Mouse (Mus musculus): ENCODE measurements around the gene Nudcd3. TPM values are rescaled to one million over a fixed set of nuclear protein-coding genes. Genes with fewer than 3 reads are reported as not detected.

Gene Nudcd3
- total and polyA plus RNA-seq, 3 experiments, result 33.3 to 50.5 TPM; not detected in 1

GRCm38 (mm10) chr11:6216834-6217233, 16.6 kb upstream of the Nudcd3 start:
- no peaks in the 10 kb centered on the region for H3K79me2 ChIP-seq (ENCODE audit: control insufficient read depth, insufficient read depth, low read length, poor library complexity)
- H3K27me3 ChIP-seq (ENCODE audit: control insufficient read depth in 1 of 2, insufficient read depth in 2 of 2, low read length in 2 of 2), result peaks cover 0 to 1% of the 10 kb centered on the region in 2 experiments; a peak in 2 of 4 replicates
- TF ChIP-seq MYC (IDR thresholded peaks at IDR 0.05; ENCODE audit: low read depth, low read length) (no peak), CHD2 (IDR thresholded peaks at IDR 0.05; ENCODE audit: low read length) (no peak), CHD1 (IDR thresholded peaks at IDR 0.05; ENCODE audit: low read depth, low read length) (no peak), TAL1 (IDR thresholded peaks at IDR 0.05; ENCODE audit: low read length) (no peak), TBP (IDR thresholded peaks at IDR 0.05; ENCODE audit: low read depth, low read length) (no peak), RAD21 (IDR thresholded peaks at IDR 0.05; ENCODE audit: low read depth, low read length) (no peak), MXI1 (IDR thresholded peaks at IDR 0.05; ENCODE audit: low read depth, low read length) (no peak), UBTF (IDR thresholded peaks at IDR 0.05; ENCODE audit: borderline replicate concordance, insufficient read depth, low read depth, low read length) (no peak), ZKSCAN1 (IDR thresholded peaks at IDR 0.05; ENCODE audit: low read depth, low read length) (no peak)
- no peaks in the 10 kb centered on the region for H3K36me3 ChIP-seq (ENCODE audit: control insufficient read depth in 1 of 2, insufficient read depth in 2 of 2, low read length in 2 of 2)
- no peaks in the 10 kb centered on the region for H3K9me3 ChIP-seq (replicated peaks; ENCODE audit: insufficient read depth, low read length)
- no peaks in the 10 kb centered on the region for H3K4me1 ChIP-seq (ENCODE audit: control insufficient read depth in 1 of 2, insufficient read depth in 2 of 2, low read length in 2 of 2)
- H3K27ac ChIP-seq (ENCODE audit: control insufficient read depth, low read depth, low read length), result no peak overlapping the region
- DNase-seq (ENCODE audit: low read depth, low spot score), result peak; percentile 20
- no peak overlapping the region for H3K4me3 ChIP-seq (ENCODE audit: control insufficient read depth in 1 of 2, insufficient read depth in 1 of 2, low read depth in 2 of 2, low read length in 2 of 2)
- H3K9ac ChIP-seq (ENCODE audit: control insufficient read depth, low read depth, low read length, poor library complexity, severe bottlenecking), result no peak overlapping the region

- Histone ChIP-seq H3K27ac (ENCODE audit: control insufficient read depth, low read depth, low read length) (no peak overlapping the region), H3K4me3 (ENCODE audit: control insufficient read depth in 1 of 2, insufficient read depth in 1 of 2, low read depth in 2 of 2, low read length in 2 of 2) (no peak overlapping the region), H3K9me3 (replicated peaks; ENCODE audit: insufficient read depth, low read length) (no peaks in the 10 kb centered on the region), H3K4me1 (ENCODE audit: control insufficient read depth in 1 of 2, insufficient read depth in 2 of 2, low read length in 2 of 2) (no peaks in the 10 kb centered on the region), H3K79me2 (ENCODE audit: control insufficient read depth, insufficient read depth, low read length, poor library complexity) (no peaks in the 10 kb centered on the region), H3K27me3 (ENCODE audit: control insufficient read depth in 1 of 2, insufficient read depth in 2 of 2, low read length in 2 of 2) (peaks cover 2 to 8% of the 10 kb centered on the region in 2 experiments), H3K36me3 (ENCODE audit: control insufficient read depth in 1 of 2, insufficient read depth in 2 of 2, low read length in 2 of 2) (no peaks in the 10 kb centered on the region), H3K9ac (ENCODE audit: control insufficient read depth, low read depth, low read length, poor library complexity, severe bottlenecking) (no peak overlapping the region)
- TF ChIP-seq ELF1 (IDR thresholded peaks at IDR 0.05; ENCODE audit: low read depth, low read length) (no peak), CTCF (IDR thresholded peaks at IDR 0.05 in 2 of 3, conservative IDR thresholded peaks at IDR 0.05 in 1 of 3; ENCODE audit: control insufficient read depth in 1 of 3, insufficient read depth in 1 of 3, low read depth in 2 of 3, low read length in 3 of 3, poor library complexity in 1 of 3, severe bottlenecking in 1 of 3) (no peak), MAZ (IDR thresholded peaks at IDR 0.05; ENCODE audit: low read depth, low read length) (no peak), CHD1 (IDR thresholded peaks at IDR 0.05; ENCODE audit: low read depth, low read length) (no peak), E2F4 (IDR thresholded peaks at IDR 0.05; ENCODE audit: borderline replicate concordance, low read depth, low read length) (no peak), TAL1 (IDR thresholded peaks at IDR 0.05; ENCODE audit: low read length) (no peak), ZC3H11A (IDR thresholded peaks at IDR 0.05; ENCODE audit: low read depth, low read length) (no peak), POLR2AphosphoS5 (IDR thresholded peaks at IDR 0.05; ENCODE audit: borderline replicate concordance, low read depth, low read length) (no peak), TCF12 (IDR thresholded peaks at IDR 0.05; ENCODE audit: low read depth, low read length) (no peak), TBP (IDR thresholded peaks at IDR 0.05; ENCODE audit: low read depth, low read length) (no peak), ETS1 (IDR thresholded peaks at IDR 0.05; ENCODE audit: low read depth, low read length) (no peak), MYB (IDR thresholded peaks at IDR 0.05; ENCODE audit: low read depth, low read length) (no peak), RCOR1 (IDR thresholded peaks at IDR 0.05; ENCODE audit: low read depth, low read length) (no peak), KAT2A (conservative IDR thresholded peaks at IDR 0.05; ENCODE audit: low read depth, low read length) (no peak)
- no peak for DNase-seq (ENCODE audit: low read depth, low spot score)
Measured at GRCm38 (mm10) chr11:6208158-6208557, 7.9 kb upstream of the Nudcd3 start.

Measured in MEL (cell line).